Mouse (Mus musculus): ENCODE results near the gene Ctbp2.
A peak's percentile ranks its signal among the peaks of the same experiment; 100 is the strongest.

Ctbp2 gene

DNA sequence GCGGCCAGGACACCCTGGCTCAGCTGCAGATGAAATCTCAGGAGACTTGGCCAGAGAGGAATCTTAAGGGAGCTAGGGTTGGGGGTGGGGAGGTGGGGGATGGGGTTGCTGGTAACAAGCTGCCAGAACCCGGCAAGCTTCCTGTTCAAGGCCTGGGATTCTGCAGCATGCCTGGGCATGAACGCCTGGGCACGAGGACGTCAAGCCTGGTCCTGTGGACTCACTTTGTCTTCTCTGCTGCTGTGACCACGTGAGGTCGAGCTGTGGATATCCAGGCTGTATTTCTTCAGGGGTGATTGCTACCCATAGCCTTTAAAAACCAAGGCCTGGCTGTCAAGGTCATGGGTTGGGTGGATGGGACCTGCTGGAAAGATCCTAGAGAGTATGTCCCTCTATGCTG lies 118.4 kb downstream of the Ctbp2 start:
- no peak for DNase-seq (ENCODE audit: low read depth)

- DNase-seq (ENCODE audit: low read depth) = peak; percentile 71
These were observed 120.7 kb downstream of the Ctbp2 start for GRCm38 (mm10) chr7:133003421-133003820.

- no peak for DNase-seq (ENCODE audit: low read depth)
These were observed 121.9 kb downstream of the Ctbp2 start for GRCm38 (mm10) chr7:133002271-133002670.

DNA sequence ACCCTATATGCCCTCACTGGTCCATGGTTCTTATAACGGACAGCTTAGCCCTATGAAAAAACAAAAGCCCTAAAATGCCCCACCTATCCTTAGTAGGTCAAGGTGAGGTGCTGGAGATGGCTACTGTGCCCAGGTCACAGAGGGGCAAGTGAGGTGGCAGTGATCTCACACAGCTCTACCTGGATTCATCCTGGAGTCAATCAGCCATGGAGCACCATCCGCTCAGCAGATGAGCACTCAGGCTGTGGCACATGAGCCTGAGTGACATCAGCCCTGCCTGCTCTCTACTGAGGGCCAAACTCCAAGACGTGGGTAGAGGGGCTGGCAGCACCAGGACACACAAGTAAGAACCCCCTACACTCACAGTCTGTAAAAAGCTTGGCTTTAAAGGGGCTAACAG lies 122.8 kb downstream of the Ctbp2 start:
- no peak for DNase-seq (ENCODE audit: low read depth)

DNA sequence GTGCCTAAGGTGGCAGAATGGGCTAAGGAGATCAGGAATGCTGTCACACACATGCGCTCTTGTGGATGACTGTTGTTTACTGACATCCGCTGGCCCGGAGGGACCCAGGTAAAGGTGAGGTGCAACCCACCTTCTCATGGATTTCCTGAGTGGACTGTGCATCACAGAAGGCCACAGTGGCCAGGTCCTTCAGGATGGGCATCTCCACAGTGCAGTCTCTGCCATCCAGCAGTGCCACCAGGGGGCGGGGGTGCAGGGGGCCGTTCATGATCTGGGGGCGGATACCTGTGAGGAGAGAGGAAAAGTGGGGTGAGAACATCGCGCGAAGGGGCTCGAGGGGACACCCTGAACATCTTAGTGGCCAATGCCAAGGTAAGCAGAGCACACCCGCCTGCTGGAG lies 125.1 kb downstream of the Ctbp2 start:
- no peak for DNase-seq (ENCODE audit: low read depth)

- no peak for DNase-seq (ENCODE audit: low read depth)
These were observed 125.5 kb downstream of the Ctbp2 start for GRCm38 (mm10) chr7:132998639-132999038.

DNA sequence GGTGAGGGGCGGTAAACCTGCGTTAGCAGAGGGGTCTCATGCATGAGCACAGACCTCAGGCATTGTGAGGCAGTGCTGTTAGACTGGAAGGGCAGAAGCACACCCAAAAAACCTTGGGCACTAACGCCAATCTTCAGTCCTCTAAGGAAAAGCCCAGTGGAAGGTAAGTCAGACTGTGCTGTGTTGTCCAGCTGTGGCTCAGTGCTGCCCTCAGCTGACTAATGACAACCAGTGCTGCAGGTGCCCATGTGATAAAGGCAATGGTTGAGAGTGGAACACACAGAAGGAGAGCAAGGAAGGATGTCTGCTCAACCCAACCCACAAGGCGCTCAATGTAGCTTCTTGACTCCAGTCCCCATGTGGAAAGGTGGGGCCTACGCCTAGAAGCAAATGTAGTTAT lies 127.8 kb downstream of the Ctbp2 start:
- DNase-seq (ENCODE audit: low read depth) = peak; percentile 23

DNA sequence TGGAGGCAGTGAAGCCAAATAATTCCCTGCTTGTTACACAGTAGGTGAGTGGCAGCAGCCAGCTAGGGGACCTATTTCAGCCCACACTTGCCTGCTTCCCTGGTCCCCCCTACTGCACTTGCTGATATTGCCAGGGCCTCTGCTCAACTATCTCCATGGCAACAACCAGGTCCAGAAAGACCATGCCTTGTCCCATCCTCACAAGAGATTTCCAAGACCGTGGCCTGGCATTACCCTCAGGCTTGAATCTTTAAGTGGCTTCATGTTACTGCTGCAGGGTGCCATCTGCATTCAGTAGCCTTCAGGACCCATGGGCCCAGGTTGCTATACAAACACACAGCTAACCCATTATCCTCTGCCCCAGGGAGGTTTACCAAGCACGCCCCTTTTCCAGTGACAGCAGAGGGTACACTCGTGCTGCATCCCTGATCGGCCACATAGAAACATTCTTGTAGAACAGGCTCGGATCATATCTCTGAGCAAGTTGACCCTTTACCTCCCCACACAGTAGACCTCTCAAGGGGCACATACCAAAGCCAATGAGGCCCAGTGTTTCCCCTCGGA lies 129.4 kb downstream of the Ctbp2 start:
- no peak for DNase-seq (ENCODE audit: low read depth)

GRCm38 (mm10) chr7:132994120-132994519 lies 130.0 kb downstream of the Ctbp2 start:
- no peak for DNase-seq (ENCODE audit: low read depth)

DNA sequence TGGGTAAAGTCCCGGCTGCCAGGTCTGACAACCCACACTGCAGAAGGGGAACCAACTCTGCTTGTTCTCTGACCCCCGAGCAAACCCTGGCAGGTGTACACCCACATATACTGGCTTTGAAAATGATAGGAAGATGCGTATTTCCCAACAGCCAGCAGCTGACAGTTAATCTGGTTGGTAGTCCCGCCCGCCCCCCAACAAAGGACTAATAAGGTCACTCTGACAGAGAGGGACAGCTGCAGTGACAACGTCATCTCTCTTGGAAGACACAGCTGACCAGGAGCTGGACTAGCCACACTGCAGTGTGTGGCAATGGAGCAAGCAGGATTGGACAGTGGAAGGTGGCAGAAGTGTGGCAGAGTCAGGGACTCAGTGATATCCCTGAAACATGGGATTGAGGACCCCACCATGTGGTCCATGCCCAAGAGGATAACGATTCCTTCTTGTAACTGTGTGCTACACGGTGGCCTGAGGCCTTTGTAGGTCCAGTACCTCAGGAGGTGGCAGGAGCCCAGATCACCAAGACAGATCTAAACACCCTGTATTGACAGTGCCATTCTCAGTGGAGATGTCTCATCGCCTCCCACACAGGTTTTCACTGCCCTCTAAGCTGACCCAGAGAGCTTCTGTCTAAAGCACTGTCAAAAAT lies 131.1 kb downstream of the Ctbp2 start:
- DNase-seq (ENCODE audit: low read depth) = no peak

DNA sequence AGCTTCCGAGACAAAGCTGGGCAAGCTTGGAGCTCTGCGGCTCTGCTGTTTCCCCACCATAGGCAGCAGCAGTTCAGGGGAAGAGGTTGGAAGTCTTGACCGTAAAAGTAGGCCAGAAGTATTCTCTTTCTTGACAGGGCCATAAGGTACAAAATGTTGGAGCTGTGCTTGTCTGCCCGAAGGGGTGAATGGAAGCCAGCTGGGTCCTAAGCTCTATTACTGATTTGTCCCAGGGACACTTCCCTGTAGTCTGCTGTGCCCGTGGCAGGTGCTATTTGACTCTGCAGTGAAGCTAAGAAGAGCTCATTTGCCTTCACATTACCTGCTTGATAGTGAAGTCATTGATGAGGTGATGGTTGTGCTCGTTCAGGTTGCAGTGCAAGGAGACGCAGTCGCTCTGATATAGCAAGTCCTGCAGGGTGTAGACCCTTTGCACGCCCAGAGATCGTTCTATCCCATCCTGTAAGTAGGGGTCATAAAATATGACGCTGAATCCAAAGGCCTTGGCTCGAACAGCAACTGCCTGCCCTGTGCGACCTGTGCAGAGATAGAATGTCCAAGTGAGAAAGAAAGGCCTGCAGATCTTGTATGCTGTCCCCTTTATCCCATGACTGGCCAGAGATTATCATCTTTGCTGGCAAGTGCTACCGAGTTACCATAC lies 132.8 kb downstream of the Ctbp2 start:
- no peak for DNase-seq (ENCODE audit: low read depth)

DNA sequence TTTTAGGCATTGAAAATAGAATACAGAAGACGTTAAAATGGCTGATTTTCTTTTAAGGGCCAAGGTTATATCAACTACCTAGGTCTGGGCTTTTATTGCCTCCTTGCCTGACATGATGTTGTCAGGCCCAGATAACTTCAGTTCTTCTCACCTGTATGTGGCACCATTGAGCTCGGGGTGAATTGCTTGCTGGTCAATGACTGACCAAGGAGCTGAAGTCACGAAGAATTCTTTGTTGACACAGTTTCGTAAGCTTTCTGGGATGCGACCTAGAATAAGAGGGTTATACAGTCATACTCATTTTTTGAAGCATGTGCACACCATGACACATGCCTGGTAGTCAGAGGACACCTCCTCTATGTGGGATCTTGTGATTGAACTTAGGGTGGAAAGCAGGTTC lies 134.3 kb downstream of the Ctbp2 start:
- no peak for DNase-seq (ENCODE audit: low read depth)

DNA sequence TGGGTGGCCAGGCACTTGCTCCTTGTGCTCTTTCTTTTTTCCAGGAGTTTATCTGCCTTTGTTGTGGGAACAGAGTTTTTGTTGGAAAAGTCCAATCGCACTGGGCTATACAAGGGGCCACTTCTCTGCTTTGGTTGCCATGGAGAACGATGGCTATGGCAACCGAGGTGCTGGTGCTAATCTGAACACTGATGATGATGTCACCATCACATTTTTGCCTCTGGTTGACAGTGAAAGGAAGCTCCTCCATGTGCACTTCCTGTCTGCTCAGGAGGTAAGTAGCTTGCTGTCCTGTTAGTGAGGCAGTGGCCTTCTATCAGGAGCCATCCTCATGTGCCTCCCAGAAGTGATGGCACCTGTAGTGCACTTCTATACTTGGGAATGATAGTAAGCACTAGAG lies 141.5 kb downstream of the Ctbp2 start:
- no peak for DNase-seq (ENCODE audit: low read depth)

GRCm38 (mm10) chr7:132977981-132978380 lies 146.2 kb downstream of the Ctbp2 start:
- DNase-seq (ENCODE audit: low read depth) = no peak

DNA sequence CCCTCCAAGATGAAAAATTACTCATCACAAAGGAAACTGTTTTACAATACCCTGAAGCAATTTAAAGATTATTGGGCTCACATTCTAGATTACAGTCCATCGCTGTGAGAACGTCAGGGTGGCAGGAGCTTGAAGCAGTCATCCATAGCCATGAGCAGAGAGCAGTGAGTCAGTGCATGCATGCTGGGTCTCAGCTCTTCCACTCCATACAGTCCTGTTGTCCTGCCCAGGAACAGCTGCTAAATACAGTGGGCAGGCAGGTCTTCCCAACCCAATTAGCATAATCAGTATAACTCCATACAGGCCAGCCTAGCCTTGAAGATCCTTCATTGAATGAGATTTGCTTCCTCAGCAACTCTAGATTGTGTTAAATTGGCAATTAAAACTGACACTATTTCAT lies 148.1 kb downstream of the Ctbp2 start:
- DNase-seq (ENCODE audit: low read depth) = no peak

GRCm38 (mm10) chr7:132972079-132972478 lies 152.1 kb downstream of the Ctbp2 start:
- no peak for DNase-seq (ENCODE audit: low read depth)

GRCm38 (mm10) chr7:132965707-132966106 lies 158.4 kb downstream of the Ctbp2 start:
- no peak for DNase-seq (ENCODE audit: low read depth)

DNA sequence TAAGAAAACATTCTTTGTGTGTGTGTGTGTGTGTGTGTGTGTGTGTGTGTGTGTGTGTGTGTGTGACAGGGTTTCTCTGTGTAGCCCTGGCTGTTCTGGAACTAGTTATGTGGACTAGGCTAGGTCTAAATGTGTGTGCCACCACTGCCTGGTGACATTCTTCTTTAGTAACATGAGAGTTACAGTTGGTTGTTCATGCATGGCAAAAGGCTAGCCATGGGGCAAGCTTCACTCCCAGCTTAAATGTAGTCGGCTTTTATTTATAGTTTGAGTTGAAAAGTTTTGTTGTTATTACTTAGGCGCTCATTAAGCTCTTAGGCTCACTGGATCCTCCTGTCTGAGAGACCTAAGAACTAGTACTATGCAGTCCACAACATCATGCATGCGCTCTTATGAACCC lies 159.8 kb downstream of the Ctbp2 start:
- no peak for DNase-seq (ENCODE audit: low read depth)

GRCm38 (mm10) chr7:132950613-132951012 lies 173.5 kb downstream of the Ctbp2 start:
- no peak for DNase-seq (ENCODE audit: low read depth)

DNA sequence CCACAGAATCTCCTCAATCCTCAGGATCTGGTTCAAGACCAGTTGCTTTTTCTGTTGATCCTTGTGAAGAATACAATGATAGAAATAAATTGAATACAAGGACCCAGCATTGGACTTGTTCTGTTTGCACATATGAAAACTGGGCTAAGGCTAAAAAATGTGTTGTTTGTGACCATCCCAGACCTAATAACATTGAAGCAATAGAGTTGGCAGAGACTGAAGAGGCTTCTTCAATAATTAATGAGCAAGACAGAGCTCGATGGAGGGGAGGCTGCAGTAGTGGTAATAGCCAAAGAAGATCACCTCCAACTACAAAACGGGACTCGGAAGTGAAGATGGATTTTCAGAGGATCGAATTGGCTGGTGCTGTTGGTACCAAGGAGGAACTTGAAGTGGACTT lies 174.2 kb downstream of the Ctbp2 start:
- DNase-seq (ENCODE audit: low read depth) = no peak

GRCm38 (mm10) chr7:132940569-132940968 lies 183.6 kb downstream of the Ctbp2 start:
- no peak for DNase-seq (ENCODE audit: low read depth)

DNA sequence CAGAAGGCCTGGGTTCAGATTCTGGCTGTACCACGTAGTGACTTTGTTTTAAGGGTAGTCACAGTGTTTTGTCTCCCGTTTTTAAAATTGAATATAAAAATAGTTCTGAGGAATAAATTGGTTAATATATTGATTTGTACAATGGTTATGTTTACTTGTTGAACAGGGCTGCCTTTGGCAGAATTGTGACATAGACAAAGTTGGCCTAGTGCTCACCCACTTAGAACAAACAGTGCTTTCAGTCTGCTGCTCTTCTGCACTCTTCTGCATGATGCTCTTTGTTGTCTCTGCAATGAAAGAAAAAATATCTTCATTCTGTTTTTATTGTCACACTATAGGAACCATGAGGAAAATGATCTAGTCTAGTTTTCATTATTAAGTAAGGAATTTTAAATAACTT lies 185.0 kb downstream of the Ctbp2 start:
- DNase-seq (ENCODE audit: low read depth) = no peak
